Mouse (Mus musculus): ENCODE data around the gene Atp6v0e.
A peak's percentile ranks its signal among the peaks of the same experiment; 100 is the strongest.

Gene Atp6v0e

DNA sequence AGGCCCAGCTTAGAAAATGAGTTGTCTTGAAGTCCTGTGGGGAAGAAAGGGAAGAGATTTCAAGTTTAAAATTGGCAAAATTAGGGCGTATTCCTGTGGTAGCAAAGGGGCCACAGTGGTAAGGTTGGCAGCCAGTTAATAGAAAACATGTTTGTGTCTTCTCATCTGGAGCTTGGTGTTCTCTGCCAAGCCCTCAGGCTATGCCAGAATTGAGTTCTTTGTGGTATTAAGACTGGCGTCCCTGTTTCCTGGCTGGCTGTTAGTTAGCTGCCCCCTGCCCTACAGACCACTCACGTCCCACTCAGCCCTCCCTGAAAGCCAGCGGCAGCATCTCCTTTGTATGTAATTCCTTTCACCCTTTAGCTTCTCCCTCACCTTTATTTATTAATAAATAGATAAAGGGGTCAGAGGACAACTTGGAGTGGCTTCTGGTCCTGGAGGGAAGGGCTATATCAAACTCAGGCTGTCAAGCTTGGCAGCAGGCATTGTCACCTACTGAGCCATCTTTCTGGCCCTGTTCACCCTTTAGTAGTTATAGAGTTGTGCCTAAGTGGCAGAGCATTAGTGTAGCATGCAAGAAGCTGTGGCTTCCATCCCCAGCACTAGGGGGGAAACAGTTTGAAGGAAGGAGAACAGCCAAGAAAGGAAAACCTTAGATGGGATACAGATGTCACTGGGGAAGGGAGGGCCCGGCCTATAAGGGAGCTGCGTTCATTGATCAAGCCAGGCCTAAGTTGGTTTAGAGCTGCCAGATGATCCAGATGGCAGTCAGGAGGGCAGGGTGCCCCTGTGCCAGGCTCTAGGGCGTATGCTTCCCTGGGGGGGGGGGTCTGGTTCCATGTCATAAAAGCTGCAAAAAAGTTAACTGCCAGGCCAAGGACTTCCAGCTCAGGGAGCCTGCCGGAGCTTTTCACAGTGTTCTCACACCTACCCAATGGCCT lies 26.0 kb downstream of the Atp6v0e start:
- peak in 1 of 2 experiments; percentile 21 for DNase-seq

DNA sequence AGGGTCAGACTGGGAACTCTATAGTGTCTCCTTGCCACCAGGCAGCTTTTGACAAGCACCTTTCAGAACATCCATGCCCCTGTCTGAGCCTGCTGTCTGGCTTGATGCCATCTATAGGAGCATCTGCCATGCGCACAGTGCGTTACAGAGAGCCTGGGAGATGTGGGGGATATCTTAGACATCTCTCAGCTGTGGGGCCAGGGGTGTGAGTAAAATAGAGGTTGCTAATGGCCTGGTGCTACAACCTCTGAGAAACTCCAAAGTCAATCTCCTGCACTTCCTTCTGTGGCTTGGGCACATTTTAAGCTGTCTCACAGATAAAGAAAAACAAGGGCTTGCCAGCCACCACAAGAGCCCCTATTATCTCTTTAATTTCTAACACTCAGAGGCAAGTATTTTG lies 26.8 kb downstream of the Atp6v0e start:
- no peak for DNase-seq

DNA sequence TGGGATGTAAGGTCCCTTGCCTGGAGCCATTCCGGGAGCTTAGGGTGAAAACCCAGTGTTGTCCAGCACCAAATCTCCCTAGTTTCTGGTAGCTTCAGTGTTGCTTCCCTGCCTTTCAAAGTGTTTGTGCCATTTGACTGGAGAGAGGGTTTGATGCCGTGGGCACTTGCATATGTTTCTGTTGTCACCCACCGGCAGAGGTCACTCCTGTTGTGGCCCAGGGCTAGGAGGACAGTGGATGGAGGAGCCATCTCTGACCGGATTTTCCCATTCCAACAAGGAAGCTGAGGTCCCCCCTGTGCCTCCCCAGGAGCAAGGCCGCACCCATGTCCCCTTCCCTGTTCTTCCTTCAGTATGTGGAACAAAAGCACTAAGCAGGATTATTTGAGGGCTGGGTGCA lies 27.2 kb downstream of the Atp6v0e start:
- DNase-seq = no peak

DNA sequence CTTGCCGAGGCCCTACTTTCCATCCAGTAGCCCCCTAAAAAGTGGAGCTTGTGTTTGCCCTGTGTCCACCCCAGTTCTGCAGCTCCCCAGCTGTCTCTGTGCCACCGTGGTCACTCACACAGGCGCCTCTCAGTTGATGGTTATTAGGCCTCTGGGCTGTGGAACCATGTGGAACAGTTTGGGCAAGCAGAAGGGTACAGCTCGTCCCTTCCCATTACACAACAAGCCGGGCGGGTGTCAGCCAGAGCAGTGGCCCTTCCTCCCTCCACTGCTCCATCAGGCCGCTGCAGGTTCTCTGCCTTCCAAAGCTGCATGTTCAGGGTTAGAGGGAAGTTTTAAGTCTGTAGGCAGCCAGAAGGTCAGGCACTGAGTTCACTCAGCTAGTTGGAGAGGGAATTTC lies 28.1 kb downstream of the Atp6v0e start:
- DNase-seq = peak; percentile 46 to 56

- peak in 1 of 2 experiments; percentile 22 for DNase-seq
Observed at GRCm38 (mm10) chr17:26693424-26693823, 30.4 kb downstream of the Atp6v0e start.

DNA sequence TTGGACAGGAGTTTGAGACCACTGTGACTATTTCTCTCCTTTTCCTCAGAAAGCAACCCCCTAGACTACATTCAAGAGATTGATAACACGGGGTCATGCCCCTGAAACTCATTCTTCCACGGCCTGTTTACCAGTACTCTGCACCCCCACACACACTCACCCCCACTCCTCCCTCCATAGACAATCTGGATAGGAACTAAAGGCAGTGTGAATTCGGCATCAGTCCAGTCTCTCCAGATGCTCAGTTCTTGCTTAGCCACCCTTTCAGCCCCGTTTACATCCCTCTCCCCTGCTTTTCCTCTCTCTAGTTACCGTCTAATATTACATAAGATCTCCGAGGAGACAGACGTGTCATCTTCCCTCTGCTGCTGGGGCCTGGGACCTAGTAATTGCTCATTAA lies 31.1 kb downstream of the Atp6v0e start:
- no peak for DNase-seq

GRCm38 (mm10) chr17:26695193-26695592 lies 32.2 kb downstream of the Atp6v0e start:
- no peak for DNase-seq

GRCm38 (mm10) chr17:26698846-26699245 lies 35.8 kb downstream of the Atp6v0e start:
- peak in 1 of 2 experiments; percentile 54 for DNase-seq

- DNase-seq = peak; percentile 39 to 67
Observed at GRCm38 (mm10) chr17:26699819-26700616, 37.0 kb downstream of the Atp6v0e start.

- no peak for DNase-seq
Observed at GRCm38 (mm10) chr17:26701565-26701964, 38.5 kb downstream of the Atp6v0e start.

DNA sequence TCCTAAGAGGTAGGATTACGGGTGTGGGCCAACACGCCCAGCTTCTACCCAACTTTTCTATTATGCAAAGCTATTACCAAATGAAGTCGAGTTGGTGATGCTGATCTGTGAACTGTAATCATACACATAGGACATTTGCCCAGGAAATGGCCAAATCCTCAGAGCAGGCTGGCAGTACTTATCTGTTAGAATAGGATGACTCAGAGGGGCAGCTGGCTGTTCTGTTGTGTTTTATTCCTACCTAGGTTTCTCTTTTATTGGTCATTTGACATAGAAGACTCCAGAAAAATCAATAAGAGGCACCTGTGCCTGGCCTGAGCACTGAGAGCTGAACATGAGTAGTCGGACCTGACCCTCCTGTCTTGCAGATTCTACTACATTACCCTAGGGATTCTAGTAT lies 39.6 kb downstream of the Atp6v0e start:
- DNase-seq = no peak

DNA sequence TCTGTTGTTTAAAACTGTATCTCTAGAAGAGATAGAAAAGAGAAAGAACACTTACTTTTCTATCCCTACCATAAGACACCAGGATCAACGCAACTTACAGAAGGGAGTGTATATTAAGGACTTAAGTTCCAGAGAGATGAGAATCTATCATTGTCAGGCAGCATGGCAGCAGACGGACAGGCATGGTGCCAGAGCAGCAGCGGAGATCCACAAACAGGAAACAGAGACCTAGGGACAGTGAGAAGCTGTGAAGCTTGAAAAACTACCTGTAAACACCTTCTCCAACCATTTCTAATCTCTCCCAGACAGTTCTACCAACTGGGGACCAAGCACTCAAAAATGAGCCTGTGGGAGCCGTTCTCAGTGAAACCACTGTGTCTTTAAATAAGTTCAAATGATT lies 40.6 kb downstream of the Atp6v0e start:
- no peak for DNase-seq

DNA sequence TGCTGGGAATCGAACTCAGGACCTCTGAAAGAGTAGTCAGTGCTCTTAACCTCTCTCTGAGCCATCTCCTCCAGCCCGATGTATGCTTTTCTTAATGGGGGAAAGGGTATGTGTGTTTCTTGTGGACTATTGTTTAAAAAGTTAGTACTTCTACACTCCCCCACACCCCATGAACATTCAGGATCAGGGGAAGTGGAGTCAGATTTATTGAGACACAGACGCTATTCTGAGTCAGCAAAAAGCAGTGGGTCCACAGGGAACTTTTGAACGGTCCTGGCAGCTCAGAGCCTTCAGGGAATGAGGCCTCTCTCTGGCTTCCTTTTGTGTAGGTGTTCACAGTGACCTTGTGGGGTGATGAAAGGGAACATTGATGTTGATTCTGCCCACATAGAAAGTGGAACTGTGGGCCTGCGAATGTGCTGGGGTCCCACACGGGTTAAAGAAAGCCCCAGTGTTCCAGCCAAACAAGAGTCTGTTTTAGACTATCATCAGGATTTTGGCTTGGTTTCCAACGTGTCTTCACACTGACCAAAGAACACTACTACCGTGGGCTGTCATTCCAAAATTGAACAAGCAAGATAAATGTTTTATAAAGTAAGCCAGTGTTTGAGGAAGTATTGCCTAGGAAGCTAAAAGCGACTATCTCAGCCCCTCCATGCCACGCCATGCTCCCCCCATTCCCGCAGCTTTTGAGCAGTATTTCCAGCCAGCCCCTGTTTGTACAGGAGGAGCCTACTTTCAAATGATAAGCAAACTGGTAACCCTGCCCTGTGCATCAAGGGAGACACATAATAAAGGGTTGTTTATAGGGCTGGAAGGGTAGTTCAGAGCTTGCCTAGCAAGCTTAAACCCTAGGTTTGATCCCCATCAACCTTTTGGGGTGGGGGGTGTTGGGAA lies 42.7 kb downstream of the Atp6v0e start:
- no peak for DNase-seq

- no peak for DNase-seq
Observed at GRCm38 (mm10) chr17:26707066-26707465, 44.0 kb downstream of the Atp6v0e start.

DNA sequence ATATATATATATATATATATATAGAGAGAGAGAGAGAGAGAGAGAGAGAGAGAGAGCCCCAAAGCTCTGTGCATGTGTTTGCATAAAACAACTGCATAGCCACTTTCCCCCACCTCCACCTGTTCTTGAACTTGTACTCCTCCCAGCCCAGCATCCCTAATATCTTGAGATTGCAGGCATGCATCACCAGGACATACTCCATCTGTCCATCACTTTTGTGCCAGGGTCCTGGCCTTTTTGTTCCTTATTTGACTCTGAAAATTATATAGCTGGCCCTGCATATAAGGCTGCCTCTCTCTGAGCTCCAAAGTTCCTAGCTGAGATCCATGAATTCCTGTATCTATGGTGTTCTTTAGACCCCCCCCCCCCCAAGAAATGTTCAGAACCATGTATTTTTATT lies 45.5 kb downstream of the Atp6v0e start:
- no peak for DNase-seq

GRCm38 (mm10) chr17:26708993-26709590 lies 46.1 kb downstream of the Atp6v0e start:
- DNase-seq = no peak

DNA sequence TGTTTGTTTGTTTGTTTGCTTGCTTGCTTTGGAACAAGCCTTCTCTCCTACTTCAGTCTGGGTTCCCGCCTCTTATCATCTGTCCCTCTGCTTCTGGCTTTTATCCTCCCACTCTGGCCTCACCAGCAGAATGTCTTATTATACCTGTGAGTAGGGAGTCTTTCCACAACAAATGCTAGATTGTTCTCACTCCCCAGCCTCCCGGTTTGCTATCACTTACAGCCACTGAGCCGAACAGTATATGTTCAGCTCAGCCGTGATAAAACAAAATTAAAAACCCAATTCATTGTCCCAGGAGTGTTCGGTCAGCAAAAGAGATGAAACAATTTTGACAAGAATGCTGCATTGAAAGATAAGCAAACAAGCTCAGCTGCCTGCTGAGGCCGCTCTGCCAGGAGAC lies 47.0 kb downstream of the Atp6v0e start:
- DNase-seq = no peak

DNA sequence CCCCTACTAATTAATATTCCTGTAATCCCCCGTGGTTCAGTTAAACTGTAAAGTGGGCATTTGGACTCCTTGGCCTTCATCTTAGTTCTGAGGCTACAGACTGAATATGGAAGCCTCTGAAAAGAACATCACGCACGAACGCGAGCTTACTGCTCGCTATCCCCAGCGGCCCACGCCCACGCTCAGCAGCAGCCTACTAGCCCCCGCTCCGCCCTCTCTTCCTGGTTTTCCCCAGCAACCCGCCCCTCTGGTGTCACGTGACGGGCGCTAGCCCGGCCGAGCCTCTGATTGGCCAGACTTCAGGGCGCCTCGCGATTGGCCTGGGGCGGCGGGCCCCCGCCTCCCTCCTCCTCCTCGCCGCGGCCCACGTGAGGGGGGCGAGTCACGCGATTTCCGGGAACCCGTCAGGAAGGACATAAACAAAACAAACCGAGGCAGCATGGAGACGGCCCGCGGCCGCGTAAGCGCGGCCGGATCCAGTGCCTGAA lies 52.3 kb downstream of the Atp6v0e start, which contains the start of gene Crebrf:
Gene Crebrf, plus strand, starts transcription at position 380 of the 488 bp plus-strand sequence.
- DNase-seq = peak; percentile 99

DNA sequence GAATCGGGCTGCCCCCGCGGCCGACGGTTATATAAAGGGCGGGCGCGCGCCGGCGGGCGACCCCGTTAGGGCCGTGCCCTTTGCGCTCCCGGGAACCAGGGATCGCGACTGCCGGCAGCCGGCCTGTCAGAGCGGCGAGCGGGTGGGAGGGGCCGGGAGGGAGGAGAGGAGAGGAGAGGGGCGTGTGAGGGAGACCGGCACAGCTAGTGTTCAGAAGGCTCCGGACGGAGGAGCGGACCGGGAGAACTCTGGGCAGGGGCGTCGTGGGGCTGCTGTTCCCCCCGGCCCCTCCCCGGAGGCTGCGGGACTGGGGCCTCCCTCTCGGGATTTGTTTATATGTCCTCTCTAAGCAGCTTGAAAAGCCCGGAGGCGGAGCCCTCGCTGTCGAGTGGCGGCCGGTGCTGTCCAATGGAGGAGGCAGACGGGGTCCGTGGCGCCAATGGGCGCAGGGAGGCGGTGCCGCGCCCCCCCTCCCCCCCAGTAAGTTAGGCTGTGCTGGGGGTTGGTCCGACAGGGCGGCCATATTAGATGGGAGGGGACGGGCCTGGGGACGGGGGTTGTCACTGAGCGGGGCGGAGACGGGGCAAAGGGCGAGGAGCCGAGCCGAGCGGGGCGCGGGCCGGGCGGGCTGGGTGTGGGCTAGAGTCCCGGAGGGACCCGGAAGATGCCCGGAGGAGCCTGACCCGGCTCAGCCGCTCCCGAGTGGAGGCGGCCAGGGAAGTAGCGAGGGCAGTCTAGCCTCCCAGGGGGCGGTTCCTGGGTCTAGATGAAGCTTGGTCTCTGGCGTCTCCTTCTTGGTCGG lies 53.1 kb downstream of the Atp6v0e start:
- DNase-seq = peak; percentile 96 to 97

GRCm38 (mm10) chr17:26717868-26718267 lies 54.8 kb downstream of the Atp6v0e start:
- DNase-seq = no peak

- DNase-seq = no peak
Observed at GRCm38 (mm10) chr17:26719405-26719804, 56.4 kb downstream of the Atp6v0e start.
